Mouse (Mus musculus) right cerebral cortex, postnatal 10 days (tissue): ENCODE results near the gene Fig4.

Experiments
- DNase-seq, 2 experiments: peaks; one replicate each; pipeline ENCODE4 v3.0.0; 2021; ENCODE audit warnings: low spot score in 2 of 2

Fig4 gene

GRCm38 (mm10) chr10:41214083-41214482 lies 89.0 kb downstream of the Fig4 start:
- no peak for DNase-seq

- no peak for DNase-seq
These were observed 93.5 kb downstream of the Fig4 start for GRCm38 (mm10) chr10:41209538-41209937.

GRCm38 (mm10) chr10:41208860-41209377 lies 94.1 kb downstream of the Fig4 start:
- no peak for DNase-seq

- no peak for DNase-seq
These were observed 97.4 kb downstream of the Fig4 start for GRCm38 (mm10) chr10:41205647-41206046.

GRCm38 (mm10) chr10:41204637-41205315 lies 98.3 kb downstream of the Fig4 start:
- peak; percentile 49 for DNase-seq

GRCm38 (mm10) chr10:41204191-41204590 lies 98.9 kb downstream of the Fig4 start:
- no peak for DNase-seq

GRCm38 (mm10) chr10:41198719-41199118 lies 104.3 kb downstream of the Fig4 start:
- DNase-seq, result no peak

GRCm38 (mm10) chr10:41197788-41198187 lies 105.3 kb downstream of the Fig4 start:
- no peak for DNase-seq

GRCm38 (mm10) chr10:41196295-41196694 lies 106.8 kb downstream of the Fig4 start:
- DNase-seq, result no peak

GRCm38 (mm10) chr10:41189392-41189791 lies 113.7 kb downstream of the Fig4 start:
- no peak for DNase-seq

GRCm38 (mm10) chr10:41183975-41184374 lies 119.1 kb downstream of the Fig4 start:
- no peak for DNase-seq

- DNase-seq, result no peak
These were observed 120.4 kb downstream of the Fig4 start for GRCm38 (mm10) chr10:41182644-41183043.

- DNase-seq, result no peak
These were observed 136.9 kb downstream of the Fig4 start for GRCm38 (mm10) chr10:41166141-41166540.

GRCm38 (mm10) chr10:41163108-41163507 lies 140.0 kb downstream of the Fig4 start:
- peak in 1 of 2 experiments; percentile 9 for DNase-seq

GRCm38 (mm10) chr10:41157296-41157695 lies 145.8 kb downstream of the Fig4 start:
- no peak for DNase-seq

GRCm38 (mm10) chr10:41156693-41157092 lies 146.4 kb downstream of the Fig4 start:
- peak in 1 of 2 experiments; percentile 0 for DNase-seq

GRCm38 (mm10) chr10:41153229-41153750 lies 149.8 kb downstream of the Fig4 start:
- DNase-seq, result no peak

- DNase-seq, result no peak
These were observed 151.2 kb downstream of the Fig4 start for GRCm38 (mm10) chr10:41151901-41152300.

- DNase-seq, result peak; percentile 63 to 64
These were observed 151.6 kb downstream of the Fig4 start for GRCm38 (mm10) chr10:41151441-41151840.

GRCm38 (mm10) chr10:41151021-41151420 lies 152.0 kb downstream of the Fig4 start:
- DNase-seq, result no peak

GRCm38 (mm10) chr10:41150496-41150895 lies 152.6 kb downstream of the Fig4 start:
- no peak for DNase-seq

GRCm38 (mm10) chr10:41149307-41149706 lies 153.8 kb downstream of the Fig4 start:
- no peak for DNase-seq

GRCm38 (mm10) chr10:41146141-41146540 lies 156.9 kb downstream of the Fig4 start:
- DNase-seq, result no peak
